Mouse (Mus musculus) liver, adult 2 months (tissue): ENCODE results near the gene Arhgap45.

ENCODE experiments used
- CTCF ChIP-seq: fragments of 200-500 bp; IDR thresholded peaks from 2 replicates; pipeline ENCODE4 v1.5.1; 2011; ENCODE audit warnings: low read depth, low read length, control low read depth
- POLR2A ChIP-seq: fragments of 200-500 bp; IDR thresholded peaks from 2 replicates; pipeline ENCODE4 v1.6.1; 2011; ENCODE audit warnings: low read length, control low read depth; ENCODE audit not compliant: insufficient read depth; ENCODE audit errors: extremely low read depth

DNA sequence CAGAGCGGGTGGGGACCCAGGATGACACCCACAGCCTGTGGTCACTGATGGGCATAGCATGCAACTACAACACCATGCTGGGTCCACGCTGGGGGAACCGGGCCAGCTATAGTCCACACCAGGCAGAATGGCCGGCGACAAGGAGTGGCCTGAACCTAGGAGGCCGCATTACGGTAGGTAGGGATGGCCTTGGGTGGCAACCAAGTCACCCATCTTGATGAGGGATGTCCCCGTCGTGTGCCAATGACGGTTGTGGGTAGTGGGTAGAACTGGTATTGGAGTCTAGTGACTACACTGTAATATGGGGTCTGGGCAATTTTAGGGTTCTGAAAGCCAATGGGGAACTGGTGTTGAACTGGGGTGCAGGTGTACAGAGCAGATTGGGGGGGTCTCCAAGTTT lies 478 bp downstream of the Arhgap45 start:
- TF ChIP-seq POLR2A (no peak), CTCF (no peak)
